Mouse (Mus musculus) activated CD4-positive, CD25-positive, alpha-beta regulatory T cell (primary cell): Measurements from ENCODE around the gene Gm42420. TPM values are rescaled to one million over a fixed set of nuclear protein-coding genes. Genes with fewer than 3 reads are reported as not detected.

ENCODE experiments used
- polyA plus RNA-seq, 2 experiments: library from polyadenylated mRNA; unstranded; fragments of 100-300 nt; shearing (Covaris generic); gene quantifications; one replicate each; pipeline ENCODE4 v1.2.1; 2017

The Gm42420 gene
- 1 to 10 TPM; 2.8 to 7.0 TPM for polyA plus RNA-seq

DNA sequence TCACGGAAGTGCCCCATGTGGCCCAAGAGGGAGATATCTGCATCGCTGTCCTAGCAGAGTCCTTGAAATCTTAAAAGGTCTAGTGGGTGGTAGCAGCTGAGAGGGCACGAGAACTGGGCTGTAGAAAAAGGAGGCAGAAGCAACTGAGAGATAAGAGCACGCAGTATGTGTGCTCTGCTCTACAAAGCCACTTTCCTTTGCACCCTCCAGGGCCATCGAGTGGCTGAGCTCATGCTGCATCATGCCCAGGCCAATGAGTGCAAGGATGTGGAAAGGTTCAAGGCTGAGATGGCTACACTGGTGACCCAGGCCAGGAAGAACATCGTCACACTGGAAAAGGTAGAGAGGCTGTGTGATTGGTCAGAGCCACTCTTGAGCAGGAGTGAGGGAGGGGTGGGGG lies at the start of gene Gm42420:
TSS of gene Gm42420 (plus strand) at position 237 of the 400 bp plus-strand sequence.

DNA sequence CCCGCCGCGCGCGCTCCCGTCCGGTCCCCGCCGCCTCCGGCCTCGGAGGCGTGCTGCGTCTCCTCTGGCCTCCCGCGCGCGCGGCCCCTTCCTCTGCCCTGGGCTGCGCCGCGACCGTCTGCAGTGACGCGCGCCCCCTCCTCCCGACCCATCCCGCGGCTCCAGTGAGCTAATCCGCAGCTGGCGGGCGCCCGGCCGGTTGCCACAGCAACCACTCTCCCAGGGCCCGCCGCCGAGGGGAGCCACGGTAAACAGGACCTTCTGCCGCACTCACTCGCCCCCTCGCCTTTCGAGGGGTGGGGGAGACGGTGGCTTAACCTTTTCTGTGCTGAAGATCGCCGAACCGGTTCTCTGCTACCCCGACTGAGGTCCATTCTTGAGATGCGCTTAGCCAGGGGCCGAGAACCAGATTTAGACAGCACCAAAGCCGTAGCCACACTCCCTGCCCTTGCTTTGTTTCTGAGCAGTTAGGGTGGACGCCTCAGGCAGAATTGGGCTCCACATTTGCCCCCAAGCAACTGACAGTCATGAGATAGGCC lies 27.8 kb upstream of the Gm42420 start, which contains the start of gene Dennd2a:
TSS of gene Dennd2a (minus strand) at position 145 of the 539 bp plus-strand sequence.

DNA sequence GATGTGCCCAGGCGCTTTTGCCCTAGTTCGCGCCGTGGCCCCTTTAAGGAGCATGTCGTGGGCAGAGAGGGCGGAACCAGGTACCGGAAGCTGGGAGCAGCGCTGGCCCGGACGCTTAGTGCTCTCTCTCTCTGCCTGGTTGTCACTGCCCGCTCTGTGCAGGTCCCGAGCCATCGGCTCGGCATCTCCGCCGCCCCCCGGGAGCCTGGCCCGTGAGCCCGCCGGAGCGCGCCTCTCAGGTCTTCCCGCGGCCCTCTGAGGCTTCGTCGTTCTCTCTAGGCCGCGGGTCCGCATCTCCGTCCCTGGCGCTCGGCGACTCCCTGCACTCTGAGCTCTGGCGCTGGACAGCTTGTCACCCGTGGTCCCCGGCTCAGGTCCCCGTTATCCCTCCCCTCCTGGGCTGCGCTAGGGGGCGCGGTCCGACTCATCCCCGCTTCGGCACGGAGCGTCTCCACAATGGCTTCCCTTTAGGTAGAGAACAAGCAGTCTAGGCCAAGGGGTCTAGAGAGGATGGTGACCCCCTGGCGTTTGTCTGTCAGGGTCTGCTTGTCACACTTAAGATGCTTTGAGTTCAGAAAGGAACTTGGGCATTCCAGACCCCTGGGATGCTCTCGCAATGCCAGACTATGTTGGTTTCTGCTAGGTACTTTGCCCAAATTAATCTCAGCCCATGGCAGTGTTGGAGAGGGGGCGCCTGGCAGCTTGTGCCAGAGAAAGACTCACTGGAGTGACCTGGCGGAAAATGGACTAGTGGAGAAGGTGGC lies 11.6 kb upstream of the Gm42420 start, which contains the start of gene Adck2:
TSS of gene Adck2 (plus strand) at position 83 of the 764 bp plus-strand sequence.

DNA sequence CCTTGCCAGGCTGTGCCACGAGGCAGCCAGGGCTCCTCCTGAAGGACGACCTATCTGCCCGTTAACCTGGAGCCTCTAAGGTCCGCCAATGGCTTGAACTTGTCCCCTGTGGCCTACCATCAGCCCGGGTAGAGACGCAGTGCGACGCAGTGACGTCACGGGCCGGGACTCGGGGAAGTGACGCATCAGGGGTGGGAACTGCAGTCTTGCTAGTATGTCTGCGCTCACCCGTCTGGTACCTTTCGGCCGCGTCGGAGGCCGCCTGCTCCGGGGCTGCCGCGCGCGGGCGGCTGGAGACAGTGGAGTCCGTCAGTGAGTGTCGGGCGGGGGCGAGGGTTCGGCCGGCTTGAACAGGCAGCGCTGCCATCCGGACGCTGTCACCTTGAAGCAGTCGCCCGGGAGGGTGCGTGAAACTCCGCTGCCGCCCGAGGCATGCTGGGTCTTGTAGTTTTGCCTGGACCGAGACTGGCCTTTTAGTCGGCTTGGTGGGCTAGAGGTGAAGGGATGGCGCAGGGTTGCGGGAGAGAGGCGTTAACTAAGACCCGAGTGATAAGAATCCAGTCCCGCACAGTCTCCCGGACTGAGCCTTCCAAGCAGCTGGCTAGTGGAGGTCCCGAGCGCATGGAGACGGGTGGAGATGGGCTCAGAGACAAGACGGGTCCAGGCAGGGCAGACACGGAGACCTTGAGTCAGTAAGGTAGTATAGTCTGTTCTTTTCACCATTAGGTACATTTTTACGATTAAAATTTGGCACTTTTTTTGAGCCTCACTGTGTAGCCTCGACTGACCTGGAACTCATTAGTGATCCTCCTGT lies 7.1 kb downstream of the Gm42420 start, which contains the start of gene Ndufb2:
TSS of gene Ndufb2 (plus strand) at position 174 of the 814 bp plus-strand sequence.

Other genes with a start within 250 kb of the Gm42420 start
- gene Slc37a3, start 208.1 kb upstream of the Gm42420 start, polyA plus RNA-seq, result 10 to 100 TPM; 45.4 to 62.5 TPM
- 10 to 100 TPM; 56.4 to 78.6 TPM for gene Rab19, start 204.6 kb upstream of the Gm42420 start, polyA plus RNA-seq
- gene Mkrn1, start 165.3 kb upstream of the Gm42420 start, polyA plus RNA-seq, result 100 to 1,000 TPM; 193 to 202 TPM
- gene Dennd2a, start 27.9 kb upstream of the Gm42420 start, polyA plus RNA-seq, result 1 to 10 TPM in 1 of 2 experiments, under 1 TPM in 1; 0.19 to 1.1 TPM
- gene Adck2, start 11.9 kb upstream of the Gm42420 start, polyA plus RNA-seq, result 10 to 100 TPM; 48.7 to 68.9 TPM
- gene Ndufb2, start 6.8 kb downstream of the Gm42420 start, polyA plus RNA-seq, result 100 to 1,000 TPM; 151 to 161 TPM
- 10 to 100 TPM; 13.7 to 15.8 TPM for gene Braf, start 139.7 kb downstream of the Gm42420 start, polyA plus RNA-seq
- gene Mrps33, start 225.2 kb downstream of the Gm42420 start, polyA plus RNA-seq, result 100 to 1,000 TPM; 111 to 142 TPM